ENCODE assay signal across 9 mouse cellular contexts in the genomic region with DNA sequence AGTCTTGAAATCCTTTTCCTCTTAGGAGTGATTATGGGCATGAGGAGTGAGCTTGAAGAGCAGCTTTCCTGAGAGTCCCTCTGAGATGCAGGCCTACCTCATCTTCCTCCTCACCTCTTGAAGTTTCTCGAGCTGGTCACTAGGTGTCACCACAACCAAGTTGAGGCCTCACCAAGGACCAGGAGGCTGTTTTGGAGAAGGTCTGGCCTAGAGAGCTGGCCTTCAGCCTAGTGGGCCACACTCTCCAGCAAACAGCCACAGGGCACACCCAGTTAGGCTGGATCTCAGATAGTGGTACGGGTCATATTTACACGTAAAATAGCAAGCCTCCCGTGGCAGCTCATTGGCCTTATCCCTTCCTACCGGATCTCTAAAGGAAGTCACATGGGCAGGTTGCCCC.
DNase-seq lines count a peak whose midpoint lies in the region; ATAC-seq and TF ChIP-seq lines count a peak whose summit lies in the region.
"Had no signal": no experiment of that assay in that cellular context is flagged by ENCODE, and none has a peak within 500 bp of the region (broad histone marks: within the 10 kb centered on the region; RNA-seq: fewer than 3 reads in every experiment).

No protein-coding gene starts in this region.

- H3K4me1 ChIP-seq in neural tube, embryonic 11.5 days (ENCODE audit: control insufficient read depth, insufficient read depth, low read length) = peaks cover 28% of the 10 kb centered on the region
- H3K4me1 ChIP-seq in kidney, postnatal 0 days (replicated peaks; ENCODE audit: insufficient read depth, low read length) = no peaks in the 10 kb centered on the region
- H3K4me1 ChIP-seq in liver, postnatal 0 days (ENCODE audit: insufficient read depth) = no peaks in the 10 kb centered on the region

- no peaks in the 10 kb centered on the region for H3K36me3 ChIP-seq in neural tube, embryonic 11.5 days (ENCODE audit: control insufficient read depth, insufficient read depth, low read length)
- no peaks in the 10 kb centered on the region for H3K36me3 ChIP-seq in kidney, postnatal 0 days (ENCODE audit: insufficient read depth, low read length)
- no peaks in the 10 kb centered on the region for H3K36me3 ChIP-seq in liver, postnatal 0 days (replicated peaks; ENCODE audit: insufficient read depth, low read length)
- H3K36me3 ChIP-seq: limb, embryonic 13.5 days had no signal

- no peaks in the 10 kb centered on the region for H3K9me3 ChIP-seq in neural tube, embryonic 11.5 days (ENCODE audit: control insufficient read depth, low read length)
- H3K9me3 ChIP-seq in kidney, postnatal 0 days (replicated peaks; ENCODE audit: low read length) = no peaks in the 10 kb centered on the region
- H3K9me3 ChIP-seq in liver, postnatal 0 days (ENCODE audit: low read length) = no peaks in the 10 kb centered on the region
- H3K9me3 ChIP-seq: limb, embryonic 13.5 days had no signal

- no peak overlapping the region for H3K4me3 ChIP-seq in neural tube, embryonic 11.5 days (ENCODE audit: low read depth, low read length)
- H3K4me3 ChIP-seq in kidney, postnatal 0 days (replicated peaks; ENCODE audit: low read depth, low read length) = no peak overlapping the region
- H3K4me3 ChIP-seq in liver, postnatal 0 days (ENCODE audit: low read depth, low read length) = no peak overlapping the region
- H3K4me3 ChIP-seq: limb, embryonic 13.5 days had no signal

- WGBS in neural tube, embryonic 11.5 days = 61% methylated on average over 5 of the region's 5 CpGs
- 55% methylated on average over 5 of the region's 5 CpGs for WGBS in kidney, postnatal 0 days
- WGBS in liver, postnatal 0 days (ENCODE audit: insufficient replicate concordance) = 51% methylated on average over 5 of the region's 5 CpGs

- H3K27ac ChIP-seq in neural tube, embryonic 11.5 days (ENCODE audit: low read depth, low read length) = no peak overlapping the region
- no peak overlapping the region for H3K27ac ChIP-seq in kidney, postnatal 0 days
- no peak overlapping the region for H3K27ac ChIP-seq in liver, postnatal 0 days (ENCODE audit: low read depth)
- H3K27ac ChIP-seq: limb, embryonic 13.5 days had no signal

- no peak for ATAC-seq in neural tube, embryonic 11.5 days (ENCODE audit: insufficient read depth, low FRiP score, low TSS enrichment)
- ATAC-seq in kidney, postnatal 0 days (replicated peaks; ENCODE audit: low FRiP score, low read depth) = no peak
- peak; percentile 94 for ATAC-seq in liver, postnatal 0 days
- ATAC-seq in inflammation-experienced regulatory T-cells, adult 6 months = no peak

- no peak overlapping the region for H3K4me2 ChIP-seq in neural tube, embryonic 11.5 days (ENCODE audit: low read depth)
- H3K4me2 ChIP-seq in kidney, postnatal 0 days (ENCODE audit: low read length) = no peak overlapping the region
- H3K4me2 ChIP-seq in liver, postnatal 0 days (ENCODE audit: low read depth, low read length) = no peak overlapping the region
- H3K4me2 ChIP-seq: limb, embryonic 13.5 days had no signal

- no peak overlapping the region for H3K9ac ChIP-seq in neural tube, embryonic 11.5 days (ENCODE audit: low read length)
- H3K9ac ChIP-seq in kidney, postnatal 0 days (ENCODE audit: low read depth, low read length) = no peak overlapping the region
- H3K9ac ChIP-seq in liver, postnatal 0 days (replicated peaks) = no peak overlapping the region
- H3K9ac ChIP-seq: limb, embryonic 13.5 days had no signal

- no peaks in the 10 kb centered on the region for H3K27me3 ChIP-seq in neural tube, embryonic 11.5 days (ENCODE audit: control insufficient read depth, insufficient read depth, low read length)
- H3K27me3 ChIP-seq in kidney, postnatal 0 days (ENCODE audit: insufficient read depth, low read length) = no peaks in the 10 kb centered on the region
- no peaks in the 10 kb centered on the region for H3K27me3 ChIP-seq in liver, postnatal 0 days (ENCODE audit: insufficient read depth, low read length)

- peak; percentile 59 for DNase-seq in neural tube, embryonic 11.5 days (ENCODE audit: low spot score)
- DNase-seq in neural tube, embryonic 10.5 days (ENCODE audit: extremely low spot score, low spot score) = no peak
- peak; percentile 11 for DNase-seq in cerebellum, adult 11-12 months
- peak; percentile 22 to 41 for DNase-seq in frontal cortex, postnatal 14 days (ENCODE audit: low spot score in 2 of 2)
- peak; percentile 82 for DNase-seq in kidney, postnatal 0 days (ENCODE audit: low spot score)
- DNase-seq in liver, postnatal 0 days = peak; percentile 60
- DNase-seq in right cerebral cortex, postnatal 14 days = peak; percentile 37

- no peak for TF ChIP-seq EP300 in liver, postnatal 0 days (IDR thresholded peaks at IDR 0.05; ENCODE audit: low read depth)

- TF ChIP-seq CTCF in kidney, postnatal 0 days (IDR thresholded peaks at IDR 0.05; ENCODE audit: low read depth) = peak; percentile 82
- peak; percentile 75 for TF ChIP-seq CTCF in liver, postnatal 0 days (IDR thresholded peaks at IDR 0.05; ENCODE audit: low read depth)
